Mouse (Mus musculus) large intestine, adult 2 months (tissue): ENCODE results near the gene 2310061N02Rik. TPM values are rescaled to one million over a fixed set of nuclear protein-coding genes. Genes with fewer than 3 reads are reported as not detected.
A peak's percentile ranks its signal among the peaks of the same experiment; 100 is the strongest.
"Not testable (repeated sequence)": the region's sequence is repeated elsewhere in the genome, so short reads cannot be mapped to it uniquely, and the experiment has no call there.

Experiments used
- DNase-seq: peaks from one replicate; pipeline ENCODE4 v3.0.0-alpha.2; 2012; ENCODE audit warnings: low read depth, low spot score
- WGBS: fragments of 180-500 bp; shearing (Covaris S2); methylation state at CpG from one replicate; pipeline ENCODE4 v1.1.7; 2018; 5-methylcytosine and 5-hydroxymethylcytosine counted together
- polyA plus RNA-seq: library from polyadenylated mRNA; depleted of rRNA; stranded (reverse); fragments of >200 nt; gene quantifications from 2 replicates; pipeline ENCODE4 v1.2.3, GENCODE M21; 2012; rRNA removed

Gene 2310061N02Rik
- not detected in 2 replicates for polyA plus RNA-seq

GRCm38 (mm10) chr16:88707496-88708012 is at the start of gene 2310061N02Rik:
2310061N02Rik (minus strand) TSS chr16:88707962.
- 89% methylated on average over 10 of the region's 10 CpGs for WGBS
- DNase-seq = no peak

- 43% methylated on average over 3 of the region's 3 CpGs for WGBS
- DNase-seq = not testable (repeated sequence)
These were observed 43.8 kb upstream of the 2310061N02Rik start, which contains the start of gene Krtap13 for GRCm38 (mm10) chr16:88751535-88751934. Krtap13 (minus strand) TSS chr16:88751635.

GRCm38 (mm10) chr16:88747943-88748342 is 40.2 kb upstream of the 2310061N02Rik start:
- no peak for DNase-seq
- WGBS = 56% methylated on average over 4 of the region's 4 CpGs

GRCm38 (mm10) chr16:88744750-88745340 is 37.1 kb upstream of the 2310061N02Rik start:
- no peak for DNase-seq
- 79% methylated on average over 4 of the region's 4 CpGs for WGBS

GRCm38 (mm10) chr16:88735391-88735790 is 27.6 kb upstream of the 2310061N02Rik start:
- WGBS = 7% methylated on average over 2 of the region's 2 CpGs
- no peak for DNase-seq

- DNase-seq = no peak
- 84% methylated on average over 4 of the region's 4 CpGs for WGBS
These were observed 21.1 kb upstream of the 2310061N02Rik start, which contains the start of gene Krtap13-1 for GRCm38 (mm10) chr16:88728812-88729275. Krtap13-1 (plus strand) TSS chr16:88728862.

GRCm38 (mm10) chr16:88720031-88720430 is 12.3 kb upstream of the 2310061N02Rik start:
- WGBS = 59% methylated on average over 1 of the region's 1 CpGs
- no peak for DNase-seq

- DNase-seq = no peak
These were observed 8.8 kb upstream of the 2310061N02Rik start for GRCm38 (mm10) chr16:88716549-88716948.

- DNase-seq = no peak
- WGBS = 46% methylated on average over 6 of the region's 6 CpGs
These were observed 3.5 kb upstream of the 2310061N02Rik start for GRCm38 (mm10) chr16:88711245-88711644.

GRCm38 (mm10) chr16:88710757-88711156 is 3.0 kb upstream of the 2310061N02Rik start:
- 16% methylated on average over 4 of the region's 4 CpGs for WGBS
- DNase-seq = peak; percentile 88

- 23% methylated on average over 4 of the region's 4 CpGs for WGBS
- DNase-seq = no peak
These were observed 6.5 kb downstream of the 2310061N02Rik start for GRCm38 (mm10) chr16:88701072-88701864.

- DNase-seq = no peak
- 34% methylated on average over 4 of the region's 4 CpGs for WGBS
These were observed 11.5 kb downstream of the 2310061N02Rik start for GRCm38 (mm10) chr16:88696256-88696655.

GRCm38 (mm10) chr16:88681282-88681681 is 26.5 kb downstream of the 2310061N02Rik start:
- no peak for DNase-seq
- WGBS = 76% methylated on average over 2 of the region's 2 CpGs

GRCm38 (mm10) chr16:88679099-88679498 is 28.7 kb downstream of the 2310061N02Rik start:
- DNase-seq = no peak
- WGBS = 90% methylated on average over 6 of the region's 6 CpGs

GRCm38 (mm10) chr16:88671571-88671970 is 36.2 kb downstream of the 2310061N02Rik start, which contains the start of gene Krtap27-1:
Krtap27-1 (minus strand) TSS chr16:88671671.
- 93% methylated on average over 4 of the region's 4 CpGs for WGBS
- DNase-seq = no peak

- 21% methylated on average over 1 of the region's 1 CpGs for whole genome bisulfite sequencing
- no peak for DNase-seq
These were observed 50.3 kb downstream of the 2310061N02Rik start for GRCm38 (mm10) chr16:88657426-88657825.

Other genes with a start within 250 kb of the 2310061N02Rik start
- not detected in 2 replicates for gene Cldn17, start 201.0 kb downstream of the 2310061N02Rik start, polyA plus RNA-seq
- gene Cldn8, start 144.8 kb downstream of the 2310061N02Rik start, polyA plus RNA-seq = 0.91 and 2.0 TPM in 2 replicates
- not detected in 2 replicates for gene Krtap24-1, start 95.7 kb downstream of the 2310061N02Rik start, polyA plus RNA-seq
- gene 2310079G19Rik, start 80.3 kb downstream of the 2310061N02Rik start, polyA plus RNA-seq = not detected in 2 replicates
- gene Krtap26-1, start 60.2 kb downstream of the 2310061N02Rik start, polyA plus RNA-seq = not detected in 2 replicates
- gene Krtap27-1, start 36.3 kb downstream of the 2310061N02Rik start, polyA plus RNA-seq = not detected in 2 replicates
- not detected in 2 replicates for gene Krtap13-1, start 20.9 kb upstream of the 2310061N02Rik start, polyA plus RNA-seq
- gene Krtap13, start 43.7 kb upstream of the 2310061N02Rik start, polyA plus RNA-seq = not detected in 2 replicates
- gene 2310034C09Rik, start 50.9 kb upstream of the 2310061N02Rik start, polyA plus RNA-seq = not detected in 2 replicates
- gene 2310057N15Rik, start 66.2 kb upstream of the 2310061N02Rik start, polyA plus RNA-seq = not detected in 2 replicates
- gene Gm5965, start 69.9 kb upstream of the 2310061N02Rik start, polyA plus RNA-seq = not detected in 2 replicates
- not detected in 2 replicates for gene Gm20741, start 104.3 kb upstream of the 2310061N02Rik start, polyA plus RNA-seq
- not detected in 2 replicates for gene Krtap15, start 112.3 kb upstream of the 2310061N02Rik start, polyA plus RNA-seq
- gene Krtap14, start 118.2 kb upstream of the 2310061N02Rik start, polyA plus RNA-seq = not detected in 2 replicates
- gene Krtap19-1, start 161.4 kb upstream of the 2310061N02Rik start, polyA plus RNA-seq = not detected in 2 replicates
- gene Krtap19-2, start 166.3 kb upstream of the 2310061N02Rik start, polyA plus RNA-seq = not detected in 2 replicates
- gene Krtap19-3, start 170.1 kb upstream of the 2310061N02Rik start, polyA plus RNA-seq = not detected in 2 replicates
- gene Krtap19-4, start 177.1 kb upstream of the 2310061N02Rik start, polyA plus RNA-seq = not detected in 2 replicates
- not detected in 2 replicates for gene Krtap19-5, start 188.5 kb upstream of the 2310061N02Rik start, polyA plus RNA-seq
- gene Krtap19-9b, start 224.3 kb upstream of the 2310061N02Rik start, polyA plus RNA-seq = not detected in 2 replicates